Mouse (Mus musculus): ENCODE data around the gene Arglu1. TPM values are rescaled to one million over a fixed set of nuclear protein-coding genes. Genes with fewer than 3 reads are reported as not detected.

Arglu1 gene
- polyA plus RNA-seq, 1 experiment from 2014 or later, result 191 TPM

- Histone ChIP-seq H3K27me3 (peaks cover 62% of the 10 kb centered on the region), H3K36me3 (peaks cover 7% of the 10 kb centered on the region; the same call in 1 of the 2 replicates), H3K4me1 (replicated peaks) (peaks cover 13% of the 10 kb centered on the region), H3K9ac (replicated peaks) (no peak overlapping the region), H3K9me3 (no peaks in the 10 kb centered on the region), H3K4me3 (replicated peaks) (no peak overlapping the region), H3K4me2 (replicated peaks) (no peak overlapping the region), H3K27ac (no peak overlapping the region)
- peak; percentile 73 for ATAC-seq
- 6% methylated on average over 4 of the region's 4 CpGs for WGBS
Measured at GRCm38 (mm10) chr8:8640264-8640588, 50.1 kb downstream of the Arglu1 start.

DNA sequence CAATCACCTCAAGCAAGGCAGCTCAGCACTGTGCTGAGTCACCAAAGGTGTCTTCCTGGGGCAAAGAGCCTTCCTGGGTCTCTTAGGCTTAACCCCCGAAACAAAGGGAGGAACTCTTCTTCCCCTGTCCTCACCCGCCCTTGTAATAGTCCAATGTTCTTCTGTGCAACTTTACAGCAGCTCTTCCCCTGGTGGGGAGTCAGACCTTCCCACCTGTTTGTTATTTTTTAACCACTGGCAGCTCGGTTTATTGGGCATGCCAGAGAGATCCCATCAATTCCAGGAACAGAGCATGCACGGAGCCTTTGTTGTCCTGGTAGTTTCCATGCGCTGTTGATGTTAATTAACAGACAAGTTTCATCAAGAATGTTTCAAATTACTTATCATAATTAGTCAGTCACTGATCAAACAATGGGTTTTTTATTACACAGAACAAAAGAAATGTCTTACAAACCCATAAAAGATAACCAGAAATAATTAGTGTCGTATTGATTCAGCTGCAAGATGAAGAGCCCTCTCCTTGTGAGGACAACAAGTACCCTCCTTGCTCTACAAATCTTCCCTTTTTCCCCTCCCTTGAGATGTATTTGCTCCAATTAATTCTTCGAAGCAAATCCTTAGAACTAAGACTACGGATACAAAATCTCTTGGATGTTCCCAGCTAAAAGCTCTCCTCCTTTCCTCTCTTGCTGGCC lies 50.6 kb downstream of the Arglu1 start:
- Histone ChIP-seq H3K4me3 (replicated peaks) (no peak overlapping the region), H3K27me3 (peaks cover 57% of the 10 kb centered on the region), H3K4me1 (replicated peaks) (peaks cover 13% of the 10 kb centered on the region), H3K9me3 (no peaks in the 10 kb centered on the region), H3K9ac (replicated peaks) (no peak overlapping the region), H3K27ac (no peak overlapping the region), H3K4me2 (replicated peaks) (no peak overlapping the region), H3K36me3 (peaks cover 7% of the 10 kb centered on the region; the same call in 1 of the 2 replicates)
- ATAC-seq, result no peak
- 35% methylated on average over 8 of the region's 8 CpGs for WGBS

GRCm38 (mm10) chr8:8631394-8631793 lies 58.9 kb downstream of the Arglu1 start:
- no peak for ATAC-seq
- Histone ChIP-seq H3K9me3 (no peaks in the 10 kb centered on the region), H3K27me3 (peaks cover 4% of the 10 kb centered on the region; the same call in 1 of the 2 replicates), H3K4me2 (replicated peaks) (no peak overlapping the region), H3K4me3 (replicated peaks) (no peak overlapping the region), H3K36me3 (no peaks in the 10 kb centered on the region; the same call in 1 of the 2 replicates), H3K9ac (replicated peaks) (no peak overlapping the region), H3K4me1 (replicated peaks) (peaks cover 10% of the 10 kb centered on the region), H3K27ac (no peak overlapping the region)
- WGBS, result 86% methylated on average over 7 of the region's 7 CpGs

DNA sequence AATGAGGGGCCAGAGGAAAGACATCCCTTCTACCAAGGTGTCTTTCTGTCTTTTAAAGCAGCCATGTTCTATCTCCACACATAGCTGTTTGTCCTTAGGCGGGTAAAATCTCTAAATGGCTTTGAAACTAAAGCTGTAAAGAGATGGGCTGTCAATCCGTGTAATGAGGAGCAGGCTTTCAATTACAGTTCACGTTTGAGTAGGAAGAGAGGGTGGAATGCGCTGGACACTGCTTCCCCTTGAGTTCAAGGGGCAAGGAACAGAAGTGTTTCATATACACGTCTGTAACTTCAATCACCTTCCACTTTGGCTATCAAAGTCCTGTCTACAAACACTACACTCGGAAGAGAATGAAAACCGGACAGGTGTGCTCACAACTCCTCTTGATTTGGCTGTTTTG lies 66.3 kb downstream of the Arglu1 start:
- Histone ChIP-seq H3K9ac (replicated peaks) (no peak overlapping the region), H3K4me2 (replicated peaks) (no peak overlapping the region), H3K4me3 (replicated peaks) (no peak overlapping the region), H3K27me3 (peaks cover 22% of the 10 kb centered on the region; the same call in 1 of the 2 replicates), H3K4me1 (replicated peaks) (peaks cover 26% of the 10 kb centered on the region), H3K9me3 (no peaks in the 10 kb centered on the region), H3K27ac (no peak overlapping the region), H3K36me3 (peaks cover 23% of the 10 kb centered on the region)
- WGBS, result 69% methylated on average over 7 of the region's 7 CpGs
- ATAC-seq, result no peak

- H3K9ac ChIP-seq (replicated peaks), result no peak overlapping the region
- H3K4me3 ChIP-seq (replicated peaks), result no peak overlapping the region
- no peak overlapping the region for H3K4me2 ChIP-seq (replicated peaks)
- no peaks in the 10 kb centered on the region for H3K9me3 ChIP-seq
- peaks cover 26% of the 10 kb centered on the region for H3K4me1 ChIP-seq (replicated peaks)
- no peak overlapping the region for H3K27ac ChIP-seq
- ATAC-seq, result no peak
- peaks cover 22% of the 10 kb centered on the region; the same call in 1 of the 2 replicates for H3K27me3 ChIP-seq
- H3K36me3 ChIP-seq, result peaks cover 23% of the 10 kb centered on the region
- WGBS, result 68% methylated on average over 8 of the region's 8 CpGs
Measured at GRCm38 (mm10) chr8:8623486-8623885, 66.8 kb downstream of the Arglu1 start.

DNA sequence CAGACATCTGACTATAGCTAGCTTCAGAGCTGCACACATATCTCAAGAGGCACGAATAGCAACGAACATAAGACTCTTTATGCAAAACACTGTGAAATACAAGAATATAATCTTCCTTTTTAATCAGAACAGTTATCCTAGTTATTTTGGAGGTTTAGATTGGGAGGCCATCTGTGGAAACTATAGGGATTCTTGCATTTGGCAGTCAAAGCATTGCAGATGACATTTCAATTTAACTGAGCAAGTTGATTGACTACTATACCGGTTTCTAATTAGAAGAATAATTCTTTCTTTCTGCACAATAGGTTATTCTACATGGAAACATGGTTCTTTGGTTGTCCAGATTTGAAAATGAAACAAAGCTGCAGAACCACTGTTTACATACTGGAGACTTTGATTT lies 67.8 kb downstream of the Arglu1 start:
- H3K9ac ChIP-seq (replicated peaks), result no peak overlapping the region
- H3K27ac ChIP-seq, result no peak overlapping the region
- WGBS, result 90% methylated on average over 3 of the region's 3 CpGs
- no peak overlapping the region for H3K4me2 ChIP-seq (replicated peaks)
- peaks cover 26% of the 10 kb centered on the region for H3K4me1 ChIP-seq (replicated peaks)
- no peaks in the 10 kb centered on the region for H3K9me3 ChIP-seq
- peaks cover 22% of the 10 kb centered on the region; the same call in 1 of the 2 replicates for H3K27me3 ChIP-seq
- ATAC-seq, result no peak
- peaks cover 23% of the 10 kb centered on the region for H3K36me3 ChIP-seq
- no peak overlapping the region for H3K4me3 ChIP-seq (replicated peaks)

DNA sequence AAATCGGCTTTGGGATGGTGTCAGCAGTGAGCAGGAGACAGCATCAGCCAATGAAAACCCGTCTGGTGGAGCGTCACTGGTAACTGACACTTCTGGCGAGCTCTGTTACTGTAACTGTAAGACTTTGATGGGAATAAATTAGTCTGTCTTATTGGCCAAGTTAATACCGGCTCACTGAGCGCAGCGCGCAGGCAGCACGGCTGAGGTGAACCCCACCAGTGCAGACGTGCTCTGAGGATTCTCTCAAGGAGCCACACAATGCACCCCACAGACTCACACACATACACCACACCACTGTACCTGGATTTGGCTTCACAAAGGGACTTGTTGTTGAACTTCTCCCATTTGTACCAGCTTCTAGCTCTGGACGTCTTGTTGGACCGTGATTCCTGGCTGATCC lies 68.3 kb downstream of the Arglu1 start:
- peaks cover 26% of the 10 kb centered on the region for H3K4me1 ChIP-seq (replicated peaks)
- H3K9me3 ChIP-seq, result no peaks in the 10 kb centered on the region
- H3K27me3 ChIP-seq, result peaks cover 22% of the 10 kb centered on the region; the same call in 1 of the 2 replicates
- peaks cover 23% of the 10 kb centered on the region for H3K36me3 ChIP-seq
- no peak overlapping the region for H3K4me2 ChIP-seq (replicated peaks)
- no peak overlapping the region for H3K27ac ChIP-seq
- no peak overlapping the region for H3K4me3 ChIP-seq (replicated peaks)
- WGBS, result 83% methylated on average over 12 of the region's 12 CpGs
- H3K9ac ChIP-seq (replicated peaks), result no peak overlapping the region
- no peak for ATAC-seq

GRCm38 (mm10) chr8:8621236-8621917 lies 68.9 kb downstream of the Arglu1 start:
- Histone ChIP-seq H3K4me2 (replicated peaks) (no peak overlapping the region), H3K27me3 (peaks cover 22% of the 10 kb centered on the region; the same call in 1 of the 2 replicates), H3K9me3 (no peaks in the 10 kb centered on the region), H3K4me3 (replicated peaks) (no peak overlapping the region), H3K27ac (no peak overlapping the region), H3K4me1 (replicated peaks) (peaks cover 26% of the 10 kb centered on the region), H3K36me3 (peaks cover 27% of the 10 kb centered on the region), H3K9ac (replicated peaks) (no peak overlapping the region)
- WGBS, result 91% methylated on average over 16 of the region's 16 CpGs
- ATAC-seq, result no peak

GRCm38 (mm10) chr8:8620536-8620935 lies 69.8 kb downstream of the Arglu1 start:
- 92% methylated on average over 21 of the region's 21 CpGs for WGBS
- H3K27me3 ChIP-seq, result peaks cover 22% of the 10 kb centered on the region; the same call in 1 of the 2 replicates
- no peak overlapping the region for H3K4me2 ChIP-seq (replicated peaks)
- no peak overlapping the region for H3K27ac ChIP-seq
- peak; percentile 22; the same call in 1 of the 2 replicates for ATAC-seq
- H3K9ac ChIP-seq (replicated peaks), result no peak overlapping the region
- H3K9me3 ChIP-seq, result no peaks in the 10 kb centered on the region
- H3K36me3 ChIP-seq, result peaks cover 27% of the 10 kb centered on the region
- no peak overlapping the region for H3K4me3 ChIP-seq (replicated peaks)
- peaks cover 26% of the 10 kb centered on the region for H3K4me1 ChIP-seq (replicated peaks)

DNA sequence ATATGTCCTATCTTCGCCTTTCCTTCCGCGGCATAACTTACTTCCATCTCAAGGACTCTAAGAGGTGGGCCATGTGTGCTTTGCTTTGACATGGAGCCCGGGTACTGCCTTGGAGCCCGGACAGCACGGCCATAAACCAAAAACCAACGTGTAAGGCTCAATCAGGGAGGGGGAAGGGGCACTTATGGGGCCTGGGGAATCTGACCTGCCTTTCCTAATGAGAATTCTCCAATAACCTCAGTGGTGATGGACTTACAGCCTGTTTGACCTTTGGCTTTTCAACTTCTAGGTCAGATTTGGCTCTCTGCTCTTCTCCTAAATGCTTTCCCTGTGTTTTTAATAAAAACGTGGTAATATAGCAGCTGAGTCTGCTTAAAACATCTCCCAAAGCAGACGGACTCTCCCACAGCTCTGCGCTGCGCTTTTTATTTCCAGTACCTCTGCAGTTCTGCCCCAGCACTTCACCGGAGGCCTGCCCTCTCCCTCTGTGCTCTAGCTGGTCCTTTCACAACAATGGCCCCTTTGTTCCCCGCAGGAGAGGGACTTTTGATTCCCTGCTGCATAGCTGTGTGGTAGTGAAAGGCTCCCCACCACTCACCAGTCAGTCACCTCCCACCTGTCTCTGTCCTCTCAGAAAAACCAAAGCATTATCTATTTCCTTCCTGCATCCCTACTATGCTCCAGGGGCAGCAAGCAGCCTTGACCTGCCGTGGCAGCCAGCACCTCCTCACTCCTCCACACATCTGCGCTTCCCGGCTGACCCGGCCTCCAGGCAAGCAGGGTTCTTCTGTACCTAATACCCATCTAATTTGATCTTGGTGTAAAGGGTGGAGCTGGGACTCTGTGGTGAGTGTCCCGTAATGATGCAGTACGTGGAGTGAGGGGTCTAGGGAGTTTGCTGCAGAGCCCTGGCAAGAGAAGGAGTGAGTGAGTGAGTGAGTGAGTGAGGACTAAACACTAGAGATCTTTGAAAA lies 70.8 kb downstream of the Arglu1 start:
- Histone ChIP-seq H3K4me2 (replicated peaks) (no peak overlapping the region), H3K27ac (no peak overlapping the region), H3K27me3 (peaks cover 25% of the 10 kb centered on the region; the same call in 1 of the 2 replicates), H3K9me3 (no peaks in the 10 kb centered on the region), H3K9ac (replicated peaks) (no peak overlapping the region), H3K36me3 (peaks cover 27% of the 10 kb centered on the region), H3K4me1 (replicated peaks) (peaks cover 26% of the 10 kb centered on the region), H3K4me3 (replicated peaks) (no peak overlapping the region)
- WGBS, result 28% methylated on average over 19 of the region's 19 CpGs
- peak; percentile 71 for ATAC-seq

Data from midbrain, embryonic 13.5 days (tissue).